Mouse (Mus musculus): ENCODE data around the gene Pold3. TPM values are rescaled to one million over a fixed set of nuclear protein-coding genes. Genes with fewer than 3 reads are reported as not detected.

Pold3 gene
- 8.5 and 10.4 TPM in 2 replicates for polyA plus RNA-seq (2012)

DNA sequence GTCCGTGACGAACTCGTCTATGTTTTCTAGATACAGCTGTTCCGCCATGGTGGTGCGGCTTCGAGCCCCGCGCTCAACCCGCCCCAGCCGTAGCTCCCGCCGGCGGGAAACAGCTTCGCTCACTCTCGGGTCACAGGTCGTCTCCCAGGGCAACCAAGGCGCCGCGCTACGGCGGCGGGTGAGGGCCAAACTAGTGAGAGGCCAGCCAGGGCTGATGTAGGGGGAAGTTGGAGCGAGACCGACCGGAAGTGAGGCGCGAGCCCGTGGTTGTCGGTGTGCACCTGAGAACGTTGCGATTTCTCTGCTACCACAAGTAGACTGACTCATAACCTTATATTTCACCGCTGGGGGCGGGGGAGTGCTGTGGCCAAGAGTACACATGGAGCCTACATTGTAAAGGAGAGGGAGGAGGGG lies at the start of gene Pold3:
TSS of gene Pold3 (minus strand) at position 190 of the 414 bp plus-strand sequence.
- no peak for TF ChIP-seq GATA1 (IDR thresholded peaks at IDR 0.05; ENCODE audit: low read length)

DNA sequence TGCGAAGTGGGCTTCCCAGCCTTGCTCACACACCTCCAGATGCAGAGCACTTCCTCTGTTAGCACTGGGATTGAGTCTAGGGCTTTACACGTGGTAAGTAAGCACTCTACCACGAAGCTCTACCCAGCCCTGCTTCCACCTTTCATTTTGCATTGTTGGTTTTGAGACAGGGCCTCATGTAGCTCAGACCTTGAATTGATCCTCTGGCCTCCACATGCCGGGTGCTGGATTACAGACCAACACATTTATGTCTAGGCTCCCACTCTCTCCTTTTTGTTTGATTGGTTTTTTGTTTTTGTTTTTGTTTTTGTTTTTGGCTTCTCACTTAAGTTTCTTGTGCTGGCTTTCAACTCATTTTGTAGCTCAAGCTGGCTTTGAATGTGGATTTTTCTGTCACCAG lies 49.4 kb upstream of the Pold3 start:
- no peak for TF ChIP-seq GATA1 (IDR thresholded peaks at IDR 0.05; ENCODE audit: low read length)

DNA sequence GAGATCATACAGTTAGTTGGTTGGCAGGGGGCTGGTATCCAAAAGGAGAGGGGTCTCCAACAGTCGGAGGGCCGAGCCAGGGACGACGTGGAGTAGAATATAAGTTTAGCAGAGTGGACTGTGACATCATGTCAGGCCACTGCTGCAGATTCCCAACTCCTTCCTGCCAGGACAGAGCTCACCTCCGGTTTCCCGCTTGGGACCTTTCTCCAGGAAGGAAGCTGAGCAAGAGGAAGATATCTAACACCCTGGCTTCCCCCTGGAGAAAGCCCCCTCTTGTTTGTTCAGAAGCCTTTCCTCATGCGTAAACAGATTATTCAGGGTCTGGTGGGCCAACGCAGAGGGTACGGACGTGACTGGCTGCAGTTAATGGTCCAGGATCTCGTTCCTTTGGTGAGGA lies 47.3 kb upstream of the Pold3 start:
- no peak for TF ChIP-seq GATA1 (IDR thresholded peaks at IDR 0.05; ENCODE audit: low read length)

DNA sequence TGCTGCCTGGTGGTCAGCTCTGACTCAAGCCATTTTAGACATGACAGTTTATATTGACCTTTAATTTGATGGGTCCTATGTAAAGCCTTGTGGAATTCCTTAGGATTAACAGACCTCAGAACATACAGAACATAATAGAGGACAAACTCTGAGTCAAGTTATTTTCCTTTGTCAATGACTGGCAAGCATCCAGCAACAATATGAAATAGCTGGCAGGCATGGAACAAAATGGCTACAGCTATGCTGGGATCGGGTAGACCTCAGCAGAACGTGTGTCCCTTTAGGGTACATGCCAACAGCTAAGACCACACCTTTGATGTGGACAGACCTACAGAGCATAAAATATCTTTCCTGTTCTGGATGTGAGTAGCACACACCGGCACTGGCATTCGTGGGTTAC lies 42.1 kb upstream of the Pold3 start:
- TF ChIP-seq GATA1 (IDR thresholded peaks at IDR 0.05; ENCODE audit: low read length) = no peak

DNA sequence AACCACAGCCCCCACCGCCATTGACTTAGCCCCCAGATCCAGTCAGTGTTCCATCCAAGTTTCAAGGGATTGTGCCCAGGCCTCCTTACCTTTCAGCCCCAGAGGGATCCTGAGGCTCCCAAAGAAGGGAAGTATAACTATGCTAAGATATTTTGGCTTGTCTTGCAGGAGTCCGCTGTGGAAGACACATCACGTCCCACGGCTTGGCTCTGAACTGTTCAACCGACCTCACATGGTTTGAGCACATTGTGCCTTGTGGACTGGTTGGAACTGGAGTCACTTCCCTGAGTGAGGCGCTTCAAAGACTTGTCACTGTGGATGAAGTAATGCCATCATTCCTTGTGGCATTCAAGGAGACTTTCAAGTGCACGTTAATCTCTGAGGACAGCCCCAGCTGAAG lies 38.6 kb upstream of the Pold3 start:
- no peak for TF ChIP-seq GATA1 (IDR thresholded peaks at IDR 0.05; ENCODE audit: low read length)

DNA sequence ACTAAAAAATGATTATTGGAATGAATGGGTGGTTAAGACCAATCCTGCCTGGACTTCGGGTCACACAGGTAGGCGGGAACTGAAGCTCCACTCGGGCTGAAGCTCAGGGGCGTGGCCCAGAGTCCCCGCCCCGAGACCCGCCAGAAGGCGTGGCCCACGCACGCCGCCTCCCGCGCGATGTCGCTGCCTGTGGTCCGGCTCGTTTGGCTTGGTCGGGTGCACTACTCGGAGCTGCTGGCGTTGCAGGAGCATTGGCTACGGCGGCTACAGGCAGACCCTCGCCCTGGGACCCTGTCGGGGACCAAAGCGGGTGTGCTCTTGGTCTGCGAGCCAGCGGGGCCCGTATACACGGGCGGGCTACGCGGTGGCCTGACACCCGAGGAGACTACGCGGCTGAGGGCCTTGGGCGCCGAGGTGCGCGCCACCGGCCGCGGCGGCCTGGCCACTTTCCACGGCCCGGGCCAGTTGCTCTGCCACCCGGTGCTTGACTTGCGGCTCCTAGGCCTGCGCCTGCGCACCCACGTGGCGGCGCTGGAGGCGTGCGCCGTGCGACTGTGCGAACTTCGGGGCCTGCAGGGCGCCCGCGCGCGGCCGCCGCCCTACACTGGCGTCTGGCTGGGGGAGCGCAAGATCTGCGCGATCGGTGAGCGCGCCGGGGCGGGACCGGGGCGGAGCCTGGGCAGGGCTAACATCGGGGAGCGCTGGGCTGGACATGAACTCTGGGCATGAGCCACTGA lies 37.9 kb upstream of the Pold3 start, which contains the start of gene Lipt2:
TSS of gene Lipt2 (plus strand) at position 173 of the 737 bp plus-strand sequence.
- no peak for TF ChIP-seq GATA1 (IDR thresholded peaks at IDR 0.05; ENCODE audit: low read length)

DNA sequence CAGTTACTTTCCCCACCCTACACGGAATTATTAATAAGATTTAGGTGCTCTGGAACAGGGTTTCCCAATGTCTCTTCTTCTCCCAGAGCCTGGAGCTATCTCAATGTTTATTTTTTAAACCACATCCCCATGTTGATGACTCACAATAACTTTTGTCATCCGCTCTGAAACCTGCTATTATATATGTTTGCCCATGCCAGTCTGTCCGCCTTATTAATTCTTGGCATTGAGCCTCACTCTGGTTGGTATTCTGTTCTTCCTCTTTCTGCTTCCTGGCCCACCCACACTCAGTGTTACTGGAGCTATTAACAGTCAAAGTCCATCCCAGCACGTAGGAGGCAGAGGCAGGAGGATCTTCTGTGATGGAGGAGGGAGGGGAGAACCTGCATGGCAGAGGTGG lies 36.3 kb upstream of the Pold3 start:
- no peak for TF ChIP-seq GATA1 (IDR thresholded peaks at IDR 0.05; ENCODE audit: low read length)

DNA sequence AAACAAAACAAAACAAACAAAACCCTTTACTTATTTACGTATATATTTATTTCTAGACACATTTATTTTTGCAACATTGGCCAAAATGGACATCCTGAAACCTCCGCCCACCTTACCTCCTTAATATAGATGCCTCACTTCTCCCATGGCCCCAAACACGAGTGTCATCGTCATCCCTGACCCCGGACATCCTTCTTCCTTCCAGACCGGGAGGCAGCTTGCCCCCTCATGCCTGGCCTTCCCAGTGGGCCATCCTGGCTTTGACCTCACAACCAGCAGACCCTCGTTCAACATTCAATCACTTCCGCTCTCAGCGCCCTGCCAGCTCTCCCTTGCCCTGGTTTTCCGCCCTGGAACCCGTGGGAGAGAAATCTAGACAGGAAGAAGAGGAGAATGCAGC lies 29.3 kb upstream of the Pold3 start:
- no peak for TF ChIP-seq GATA1 (IDR thresholded peaks at IDR 0.05; ENCODE audit: low read length)

DNA sequence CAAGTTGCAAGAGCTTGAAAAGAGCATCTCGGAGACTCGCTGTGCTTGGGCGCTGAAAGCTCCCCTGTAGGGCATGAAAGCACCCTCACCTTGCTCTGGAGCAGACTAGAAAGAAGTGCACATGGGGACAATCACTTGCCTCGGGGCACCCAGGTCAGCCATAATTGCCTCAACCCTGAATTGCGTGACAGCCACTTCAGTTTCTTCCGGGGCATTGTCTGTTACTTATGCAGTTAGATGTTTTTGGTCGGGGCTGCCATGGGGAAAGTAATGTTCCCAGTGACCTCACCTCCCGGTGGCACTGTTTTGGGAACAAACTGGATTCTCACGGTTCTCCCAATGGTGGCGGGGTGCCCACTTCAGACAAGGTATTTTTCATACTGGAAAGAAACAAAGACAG lies 28.7 kb upstream of the Pold3 start:
- no peak for TF ChIP-seq GATA1 (IDR thresholded peaks at IDR 0.05; ENCODE audit: low read length)

DNA sequence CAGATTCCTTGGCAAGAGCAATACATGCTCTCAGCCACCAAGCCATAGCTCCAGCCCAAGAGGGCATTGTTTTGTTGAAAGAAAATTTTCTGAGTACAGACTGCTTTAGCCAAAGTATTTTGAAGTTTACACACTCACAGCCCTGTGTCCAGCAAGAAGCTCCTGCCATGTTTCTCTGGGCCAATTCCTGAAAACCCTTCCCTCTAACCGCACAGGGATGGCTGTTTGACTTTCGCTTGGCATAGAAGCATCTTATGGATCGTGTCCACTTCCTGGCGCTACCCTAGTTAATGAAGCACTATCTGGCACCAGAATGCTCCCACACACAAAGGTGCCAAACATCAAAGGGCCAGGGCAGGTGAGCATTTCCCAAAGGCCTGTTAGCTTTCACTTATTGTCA lies 27.2 kb upstream of the Pold3 start:
- TF ChIP-seq GATA1 (IDR thresholded peaks at IDR 0.05; ENCODE audit: low read length) = no peak

DNA sequence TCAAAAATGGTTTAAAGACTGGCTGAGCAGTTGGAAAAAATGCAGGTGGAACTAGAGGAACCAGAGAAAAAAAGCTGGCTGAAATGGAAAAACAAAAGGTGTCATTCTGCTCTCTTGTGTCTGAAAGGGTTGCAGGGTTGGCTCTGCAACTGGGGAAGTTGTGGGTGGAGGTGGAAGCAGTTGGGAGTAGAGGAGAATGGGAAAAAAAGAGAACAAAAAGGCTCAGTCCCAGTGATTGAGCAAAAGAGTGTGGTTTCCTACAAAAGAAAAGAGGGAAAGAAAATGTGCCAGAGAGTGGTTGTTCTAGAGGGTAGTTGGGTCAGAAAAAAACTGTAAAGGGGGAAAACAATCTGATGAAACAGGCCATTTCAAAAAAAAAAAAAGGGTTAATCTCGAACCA lies 19.2 kb upstream of the Pold3 start:
- TF ChIP-seq GATA1 (IDR thresholded peaks at IDR 0.05; ENCODE audit: low read length) = no peak

DNA sequence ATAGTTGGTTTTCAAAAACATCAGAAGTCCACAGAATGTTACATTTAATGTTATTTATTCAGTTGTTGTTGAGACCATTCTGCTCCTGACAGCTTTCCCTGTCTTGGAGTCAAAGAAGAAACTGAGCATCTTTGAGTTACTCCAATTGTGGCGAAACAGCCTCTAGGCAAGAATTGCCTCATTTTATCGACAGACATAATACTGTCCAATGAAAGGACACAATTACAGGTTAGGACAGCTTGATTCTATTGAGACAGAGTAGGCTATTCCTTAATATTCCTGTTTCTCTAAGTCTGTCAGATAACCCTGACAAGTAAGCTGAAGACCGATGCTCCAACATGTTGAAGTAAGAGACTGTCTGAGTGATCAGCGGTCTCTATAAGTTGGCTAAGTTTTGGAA lies 16.7 kb upstream of the Pold3 start:
- no peak for TF ChIP-seq GATA1 (IDR thresholded peaks at IDR 0.05; ENCODE audit: low read length)

DNA sequence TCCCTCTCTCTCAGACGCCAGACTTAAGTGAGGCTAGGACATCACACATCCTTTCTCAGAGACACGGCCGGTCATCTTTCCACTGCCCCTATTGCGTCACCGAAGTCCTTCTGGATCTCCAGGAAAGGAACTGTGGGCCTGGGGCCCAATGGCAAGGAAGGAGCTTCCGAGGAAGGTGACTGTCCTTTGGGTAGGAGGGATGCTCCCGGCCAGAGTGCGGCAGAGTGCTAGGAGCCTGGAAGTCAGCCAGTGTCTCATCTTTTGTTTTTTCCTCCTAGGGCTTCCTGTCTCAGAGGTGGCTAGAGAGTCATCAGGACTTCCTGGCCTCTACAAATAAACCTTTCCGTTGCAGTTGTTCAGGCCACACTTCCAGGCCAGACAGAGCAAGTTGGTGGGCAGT lies 15.7 kb upstream of the Pold3 start:
- no peak for TF ChIP-seq GATA1 (IDR thresholded peaks at IDR 0.05; ENCODE audit: low read length)

DNA sequence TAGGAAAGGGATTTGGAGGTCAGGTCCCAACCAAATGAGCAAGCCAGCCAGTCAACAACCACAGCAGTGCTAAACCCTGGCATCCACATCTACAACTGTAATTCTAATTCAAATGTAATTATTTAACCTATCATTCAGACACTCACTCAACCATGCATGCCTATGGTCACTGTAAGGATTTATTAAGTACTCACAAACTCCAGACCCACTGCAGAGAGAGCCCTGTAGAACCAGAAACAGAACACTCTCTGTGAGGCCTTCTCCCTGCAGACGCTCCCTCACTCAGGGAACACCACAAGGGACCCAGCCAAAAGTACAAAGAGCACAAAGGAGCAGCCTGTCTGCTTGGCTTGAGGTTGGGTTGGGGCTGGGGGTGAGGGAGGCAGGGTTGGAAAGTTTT lies 11.0 kb upstream of the Pold3 start:
- no peak for TF ChIP-seq GATA1 (IDR thresholded peaks at IDR 0.05; ENCODE audit: low read length)

DNA sequence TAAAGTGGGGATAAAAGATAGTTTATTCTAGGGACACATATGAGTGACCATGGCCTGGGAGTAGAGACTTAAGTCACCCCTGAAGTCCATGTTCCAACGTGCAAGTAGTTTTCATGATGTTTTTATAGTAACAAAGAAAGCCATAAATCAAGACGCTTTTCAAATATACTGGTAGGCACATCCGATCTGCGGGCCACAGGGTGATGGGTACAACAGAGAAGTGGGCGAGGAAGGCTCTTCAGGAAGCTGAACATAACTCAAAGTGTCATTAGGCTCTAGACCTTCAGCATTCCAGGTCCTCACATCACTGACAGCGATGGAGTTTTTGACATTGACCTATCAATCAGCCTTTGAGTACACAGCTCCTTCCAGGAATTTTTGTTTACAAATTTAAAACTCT lies 9.2 kb upstream of the Pold3 start:
- no peak for TF ChIP-seq GATA1 (IDR thresholded peaks at IDR 0.05; ENCODE audit: low read length)

DNA sequence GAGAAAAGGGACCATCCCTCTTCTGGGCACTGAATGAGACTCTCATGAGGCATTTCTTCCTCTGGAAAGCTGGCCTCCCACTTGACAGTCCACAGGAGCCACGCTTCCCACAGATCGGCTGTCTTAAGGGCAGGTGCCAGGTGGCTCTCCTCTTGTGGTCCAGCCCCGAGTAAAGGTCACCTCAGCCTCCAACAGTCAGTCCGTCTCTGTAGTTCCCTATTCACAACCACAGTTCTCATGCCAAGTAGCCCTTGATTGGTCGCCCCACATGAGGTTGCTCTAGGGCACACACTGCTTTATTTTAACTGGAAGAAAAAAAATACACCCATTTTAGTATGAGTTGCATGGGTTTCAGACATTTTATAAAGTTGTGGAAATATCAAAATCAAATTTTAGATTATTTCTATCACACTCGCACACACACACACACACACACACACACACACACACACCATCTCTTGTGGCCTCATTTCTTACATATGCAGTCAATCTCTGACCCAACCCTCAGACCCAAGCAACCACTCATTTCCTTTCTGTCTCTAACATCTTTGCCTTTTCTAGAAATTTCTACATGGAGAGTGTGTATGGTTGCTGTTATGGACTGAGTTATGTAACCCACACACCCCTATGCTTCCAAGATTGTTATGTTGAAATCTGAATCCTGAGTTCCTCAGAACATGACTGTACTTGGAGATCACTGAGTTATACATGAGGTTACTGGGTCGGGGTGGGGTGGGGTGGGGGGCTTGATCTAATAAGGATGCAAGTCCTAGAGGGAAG lies 7.1 kb upstream of the Pold3 start:
- no peak for TF ChIP-seq GATA1 (IDR thresholded peaks at IDR 0.05; ENCODE audit: low read length)

DNA sequence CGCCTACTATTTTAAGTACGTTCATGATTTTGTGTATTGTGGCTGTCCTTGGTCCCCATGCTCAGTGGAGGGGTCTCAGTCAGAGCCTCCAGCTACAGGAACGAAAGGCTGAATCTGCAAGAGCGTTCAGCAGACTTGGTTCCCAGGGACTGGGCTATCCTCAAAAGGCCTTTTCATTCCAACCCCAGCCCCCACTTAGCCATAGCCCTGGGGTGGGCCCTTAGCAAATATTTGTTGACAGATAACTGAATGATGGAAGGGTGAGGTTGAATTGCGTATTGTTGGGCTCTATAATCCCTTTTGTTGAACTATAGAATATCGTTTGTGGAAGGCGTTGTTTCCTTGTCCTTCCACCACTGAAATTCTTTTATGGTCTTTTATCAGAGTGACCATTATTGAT lies 5.1 kb upstream of the Pold3 start:
- TF ChIP-seq GATA1 (IDR thresholded peaks at IDR 0.05; ENCODE audit: low read length) = no peak
